Mouse (Mus musculus): ENCODE data around the gene B3gntl1.
A peak's percentile ranks its signal among the peaks of the same experiment; 100 is the strongest.

GRCm38 (mm10) chr11:121658151-121658550 is 14.8 kb downstream of the B3gntl1 start:
- TF ChIP-seq CTCF (IDR thresholded peaks at IDR 0.05; ENCODE audit: low read depth) (peak; percentile 42), EP300 (IDR thresholded peaks at IDR 0.05; ENCODE audit: low read depth) (no peak)

Measured in liver, postnatal 0 days (tissue).